Mouse (Mus musculus) liver, postnatal 0 days (tissue): ENCODE data around the gene Tmem214.

ENCODE experiments used
- CTCF ChIP-seq: sonication (generic); IDR thresholded peaks from 2 replicates; pipeline ENCODE4 v1.5.1; 2016; ENCODE audit warnings: antibody characterized with exemption, low read depth
- EP300 ChIP-seq: IDR thresholded peaks from 2 replicates; pipeline ENCODE4 v1.6.1; 2016; ENCODE audit warnings: antibody characterized with exemption, low read depth, mild to moderate bottlenecking

GRCm38 (mm10) chr5:30921256-30922033, 53.6 kb downstream of the Tmem214 start, which contains the start of gene Khk:
- peak; percentile 94 for TF ChIP-seq CTCF
- TF ChIP-seq EP300: peak; percentile 47
